Mouse (Mus musculus): ENCODE measurements around the gene Xpc. TPM values are rescaled to one million over a fixed set of nuclear protein-coding genes. Genes with fewer than 3 reads are reported as not detected.

Xpc gene
- polyA plus RNA-seq, 1 experiment, result 4.2 TPM

DNA sequence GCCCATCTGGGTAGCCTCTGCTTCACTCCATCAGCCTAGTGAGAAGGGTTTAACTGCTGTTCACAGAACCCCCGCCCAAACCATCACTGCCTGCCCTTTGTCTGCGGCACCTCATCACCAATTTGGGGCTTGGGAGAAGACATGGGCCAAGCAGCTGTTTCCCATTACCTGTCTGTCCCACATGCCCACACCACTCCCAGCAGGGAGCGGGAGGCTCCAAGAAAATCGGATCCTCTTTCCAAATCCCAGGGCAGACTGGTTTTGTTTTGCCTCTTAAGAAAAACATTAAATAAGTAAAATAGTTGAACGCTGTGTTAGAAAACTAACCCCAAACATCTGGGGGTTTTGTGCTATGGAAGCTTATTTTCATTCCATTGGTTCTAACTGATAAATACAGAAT lies 33.9 kb upstream of the Xpc start:
- H3K27ac ChIP-seq (ENCODE audit: insufficient read depth, low read depth, low read length), result no peak overlapping the region
- 83% methylated on average over 5 of the region's 5 CpGs for WGBS
- no peaks in the 10 kb centered on the region for H3K27me3 ChIP-seq (ENCODE audit: control insufficient read depth, insufficient read depth, low read length)
- H3K36me3 ChIP-seq (ENCODE audit: control insufficient read depth, insufficient read depth, low read length), result no peaks in the 10 kb centered on the region
- no peak overlapping the region for H3K4me3 ChIP-seq (ENCODE audit: low read depth, low read length)
- H3K4me1 ChIP-seq (ENCODE audit: control insufficient read depth, insufficient read depth, insufficient read length, low read length), result peaks cover 8% of the 10 kb centered on the region; the same call in 1 of the 2 replicates
- no peak for TF ChIP-seq POLR2A (IDR thresholded peaks at IDR 0.05; ENCODE audit: low read depth, low read length)
- TF ChIP-seq CTCF (IDR thresholded peaks at IDR 0.05; ENCODE audit: extremely low read depth, insufficient read length, insufficient replicate concordance, low read depth, low read length), result no peak

DNA sequence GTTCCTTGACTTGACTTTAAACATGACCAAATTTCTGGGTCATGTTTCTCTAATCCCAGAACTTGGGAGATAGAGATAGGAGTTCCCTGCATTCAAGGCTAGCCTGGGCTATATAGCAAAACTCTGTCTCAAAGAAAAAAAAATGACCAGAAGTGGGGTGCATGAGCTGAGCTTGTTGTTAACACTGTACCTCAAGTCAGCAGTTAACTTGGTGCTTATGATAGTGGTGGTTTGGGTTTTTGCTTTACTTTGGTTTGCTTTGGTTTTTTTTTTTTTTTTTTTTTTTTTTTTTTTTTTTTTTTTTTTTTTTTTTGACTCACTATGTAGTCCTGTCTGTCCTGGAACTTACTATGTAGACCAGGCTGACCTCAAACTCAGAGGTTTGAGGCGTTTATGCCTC lies 31.6 kb upstream of the Xpc start:
- H3K4me1 ChIP-seq (ENCODE audit: control insufficient read depth, insufficient read depth, insufficient read length, low read length), result peaks cover 10% of the 10 kb centered on the region; the same call in 1 of the 2 replicates
- 82% methylated on average over 1 of the region's 1 CpGs for WGBS

DNA sequence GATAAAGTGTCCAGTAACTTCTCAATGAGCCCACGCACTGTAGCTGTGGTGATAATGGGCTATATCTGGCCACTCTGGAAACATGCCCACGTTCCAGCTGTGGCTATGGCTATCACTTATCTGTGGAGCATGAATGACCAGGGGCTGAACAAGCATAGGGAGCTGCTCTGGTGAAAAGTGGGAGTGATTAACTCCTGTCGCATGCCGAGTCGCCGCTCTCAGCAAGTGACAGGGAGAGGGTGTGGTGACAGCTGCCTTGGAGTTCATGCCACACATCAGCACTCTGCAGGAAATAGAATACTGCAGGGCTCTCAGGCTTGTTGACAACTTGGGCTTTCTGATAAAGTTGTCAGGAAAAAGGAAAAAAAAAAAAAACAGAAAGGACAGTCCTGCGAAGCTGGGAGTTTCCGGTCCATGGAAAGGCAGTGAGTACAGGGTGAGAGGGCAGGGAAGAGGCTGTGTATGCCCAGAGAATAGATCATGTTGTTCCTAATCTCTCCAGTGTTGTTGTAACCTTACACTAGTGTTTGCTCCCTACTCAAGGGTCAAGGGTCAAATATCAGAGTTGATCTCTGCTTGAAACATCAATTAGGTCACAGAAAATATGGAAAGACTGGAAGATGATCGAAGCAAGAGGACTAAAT lies 30.7 kb upstream of the Xpc start:
- H3K4me3 ChIP-seq (ENCODE audit: low read depth, low read length), result no peak overlapping the region
- 15% methylated on average over 9 of the region's 9 CpGs for WGBS
- H3K4me1 ChIP-seq (ENCODE audit: control insufficient read depth, insufficient read depth, insufficient read length, low read length), result peaks cover 15% of the 10 kb centered on the region
- no peaks in the 10 kb centered on the region for H3K36me3 ChIP-seq (ENCODE audit: control insufficient read depth, insufficient read depth, low read length)
- no peaks in the 10 kb centered on the region for H3K27me3 ChIP-seq (ENCODE audit: control insufficient read depth, insufficient read depth, low read length)
- TF ChIP-seq CTCF (IDR thresholded peaks at IDR 0.05; ENCODE audit: extremely low read depth, insufficient read length, insufficient replicate concordance, low read depth, low read length) (no peak), POLR2A (IDR thresholded peaks at IDR 0.05; ENCODE audit: low read depth, low read length) (no peak)
- H3K27ac ChIP-seq (ENCODE audit: insufficient read depth, low read depth, low read length), result peak overlapping the region; percentile 38

More for the DNA sequence above, 31.6 kb upstream of the Xpc start:
- Histone ChIP-seq H3K27ac (ENCODE audit: insufficient read depth, low read depth, low read length) (no peak overlapping the region), H3K27me3 (ENCODE audit: control insufficient read depth, insufficient read depth, low read length) (no peaks in the 10 kb centered on the region), H3K4me3 (ENCODE audit: low read depth, low read length) (no peak overlapping the region), H3K36me3 (ENCODE audit: control insufficient read depth, insufficient read depth, low read length) (no peaks in the 10 kb centered on the region)
- TF ChIP-seq CTCF (IDR thresholded peaks at IDR 0.05; ENCODE audit: extremely low read depth, insufficient read length, insufficient replicate concordance, low read depth, low read length) (no peak), POLR2A (IDR thresholded peaks at IDR 0.05; ENCODE audit: low read depth, low read length) (no peak)

DNA sequence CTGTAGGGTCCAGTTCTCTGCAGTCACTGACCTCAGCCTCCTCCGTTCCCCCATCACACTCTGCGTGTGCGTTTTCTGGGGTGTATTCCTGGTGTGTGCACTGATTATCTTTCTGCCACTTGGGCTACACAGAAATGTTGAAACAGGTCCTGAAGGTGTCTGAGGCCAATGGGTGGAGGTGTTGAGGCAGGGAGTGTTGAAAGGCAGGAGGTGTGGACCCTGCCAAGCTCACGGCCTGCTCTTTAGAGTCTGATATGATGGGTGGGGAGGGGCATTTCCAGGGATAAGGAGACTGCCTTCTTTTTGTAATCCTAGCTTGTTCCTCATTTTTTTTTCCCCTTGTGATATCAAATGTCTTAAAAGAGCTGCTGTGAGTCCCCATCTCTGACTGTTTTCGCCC lies 27.4 kb upstream of the Xpc start:
- Histone ChIP-seq H3K27me3 (ENCODE audit: control insufficient read depth, insufficient read depth, low read length) (no peaks in the 10 kb centered on the region), H3K36me3 (ENCODE audit: control insufficient read depth, insufficient read depth, low read length) (no peaks in the 10 kb centered on the region), H3K27ac (ENCODE audit: insufficient read depth, low read depth, low read length) (no peak overlapping the region), H3K4me1 (ENCODE audit: control insufficient read depth, insufficient read depth, insufficient read length, low read length) (peaks cover 22% of the 10 kb centered on the region), H3K4me3 (ENCODE audit: low read depth, low read length) (no peak overlapping the region)
- WGBS, result 75% methylated on average over 5 of the region's 5 CpGs
- no peak for TF ChIP-seq CTCF (IDR thresholded peaks at IDR 0.05; ENCODE audit: extremely low read depth, insufficient read length, insufficient replicate concordance, low read depth, low read length)
- TF ChIP-seq POLR2A (IDR thresholded peaks at IDR 0.05; ENCODE audit: low read depth, low read length), result no peak

DNA sequence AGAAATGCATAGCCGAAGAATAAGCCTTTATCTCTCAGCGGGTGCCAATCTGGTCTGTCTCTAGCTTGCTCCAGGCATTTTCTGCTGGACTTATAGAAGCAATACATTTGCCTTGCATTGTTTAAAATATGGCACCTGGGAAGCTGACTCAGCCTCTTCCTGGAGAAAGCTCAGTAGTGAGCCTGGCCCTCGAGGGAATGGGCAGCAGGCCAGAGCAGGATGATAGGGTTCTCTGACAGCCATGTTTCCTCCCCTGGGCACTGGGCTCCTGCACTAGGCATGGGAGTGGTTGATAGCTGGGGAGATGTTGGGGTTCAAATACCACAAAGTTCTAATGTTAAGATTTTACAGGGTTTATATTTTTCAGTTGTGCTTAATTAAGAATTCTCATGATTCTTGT lies 25.6 kb upstream of the Xpc start:
- Histone ChIP-seq H3K27me3 (ENCODE audit: control insufficient read depth, insufficient read depth, low read length) (no peaks in the 10 kb centered on the region), H3K27ac (ENCODE audit: insufficient read depth, low read depth, low read length) (peak overlapping the region; percentile 96), H3K4me3 (ENCODE audit: low read depth, low read length) (no peak overlapping the region), H3K36me3 (ENCODE audit: control insufficient read depth, insufficient read depth, low read length) (no peaks in the 10 kb centered on the region), H3K4me1 (ENCODE audit: control insufficient read depth, insufficient read depth, insufficient read length, low read length) (peaks cover 24% of the 10 kb centered on the region)
- TF ChIP-seq CTCF (IDR thresholded peaks at IDR 0.05; ENCODE audit: extremely low read depth, insufficient read length, insufficient replicate concordance, low read depth, low read length) (no peak), POLR2A (IDR thresholded peaks at IDR 0.05; ENCODE audit: low read depth, low read length) (no peak)
- WGBS, result 15% methylated on average over 3 of the region's 3 CpGs

DNA sequence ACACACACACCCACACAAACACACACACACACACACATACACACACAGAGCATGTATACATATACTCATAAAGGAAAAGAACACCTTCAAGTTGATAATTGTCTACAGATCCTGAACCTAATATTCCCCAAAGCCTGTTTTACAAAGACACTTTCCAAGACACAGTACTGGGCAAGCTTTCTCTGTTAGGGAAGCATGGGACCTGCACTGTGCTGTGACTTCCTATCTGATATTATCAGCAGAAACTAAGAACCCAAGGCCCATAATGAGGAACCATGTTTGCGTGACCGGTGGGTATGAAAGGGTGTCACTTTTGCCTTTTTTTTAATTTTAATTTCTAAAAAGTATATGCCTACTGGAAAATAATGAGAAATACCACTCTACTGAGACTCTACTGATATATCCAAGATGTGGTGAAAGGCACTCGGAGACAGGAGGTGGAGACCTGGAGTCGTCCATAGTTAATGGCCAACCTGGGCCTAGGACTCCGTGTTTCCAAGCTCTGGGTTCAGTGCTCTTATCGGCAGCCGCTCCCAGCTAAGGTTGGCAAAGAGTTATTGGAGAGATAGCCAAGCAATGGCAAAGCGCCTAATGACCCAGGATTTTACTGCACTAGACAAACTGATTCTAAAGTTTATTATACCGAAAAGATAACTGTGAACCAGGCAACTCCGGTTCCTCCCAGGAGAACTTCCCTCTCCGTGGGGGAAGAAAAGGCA lies 20.5 kb upstream of the Xpc start:
- Histone ChIP-seq H3K27ac (ENCODE audit: insufficient read depth, low read depth, low read length) (peak overlapping the region; percentile 89), H3K27me3 (ENCODE audit: control insufficient read depth, insufficient read depth, low read length) (no peaks in the 10 kb centered on the region), H3K4me1 (ENCODE audit: control insufficient read depth, insufficient read depth, insufficient read length, low read length) (peaks cover 40% of the 10 kb centered on the region), H3K4me3 (ENCODE audit: low read depth, low read length) (no peak overlapping the region), H3K36me3 (ENCODE audit: control insufficient read depth, insufficient read depth, low read length) (no peaks in the 10 kb centered on the region)
- TF ChIP-seq POLR2A (IDR thresholded peaks at IDR 0.05; ENCODE audit: low read depth, low read length), result no peak
- no peak for TF ChIP-seq CTCF (IDR thresholded peaks at IDR 0.05; ENCODE audit: extremely low read depth, insufficient read length, insufficient replicate concordance, low read depth, low read length)
- WGBS, result 25% methylated on average over 11 of the region's 11 CpGs

DNA sequence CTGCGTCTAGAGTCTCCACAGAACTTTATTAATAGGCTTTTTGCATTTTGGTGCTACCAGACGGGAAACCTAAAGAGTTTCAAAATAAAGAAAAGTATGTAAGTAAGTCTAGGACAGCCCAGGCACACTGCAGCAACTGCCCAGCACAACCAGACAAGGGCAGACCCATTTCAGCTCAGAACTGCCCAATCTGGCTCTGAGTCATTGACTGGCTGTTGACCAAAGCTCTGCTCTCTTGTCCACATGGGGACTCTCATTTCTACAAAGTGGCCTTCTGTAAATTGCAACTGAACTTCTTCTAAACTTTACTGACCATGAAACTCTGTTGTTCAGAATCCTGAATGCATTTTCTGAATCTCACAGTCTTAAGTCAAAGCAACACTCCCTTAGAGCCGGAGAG lies 19.5 kb upstream of the Xpc start:
- peak overlapping the region; percentile 86 for H3K27ac ChIP-seq (ENCODE audit: insufficient read depth, low read depth, low read length)
- H3K4me1 ChIP-seq (ENCODE audit: control insufficient read depth, insufficient read depth, insufficient read length, low read length), result peaks cover 39% of the 10 kb centered on the region
- WGBS, result 60% methylated on average over 3 of the region's 3 CpGs
- H3K27me3 ChIP-seq (ENCODE audit: control insufficient read depth, insufficient read depth, low read length), result no peaks in the 10 kb centered on the region
- no peak for TF ChIP-seq CTCF (IDR thresholded peaks at IDR 0.05; ENCODE audit: extremely low read depth, insufficient read length, insufficient replicate concordance, low read depth, low read length)
- no peak for TF ChIP-seq POLR2A (IDR thresholded peaks at IDR 0.05; ENCODE audit: low read depth, low read length)
- H3K4me3 ChIP-seq (ENCODE audit: low read depth, low read length), result no peak overlapping the region
- no peaks in the 10 kb centered on the region for H3K36me3 ChIP-seq (ENCODE audit: control insufficient read depth, insufficient read depth, low read length)

All from small intestine, adult 2 months (tissue).